Mouse (Mus musculus): ENCODE data around the gene Mbtd1.

The Mbtd1 gene

DNA sequence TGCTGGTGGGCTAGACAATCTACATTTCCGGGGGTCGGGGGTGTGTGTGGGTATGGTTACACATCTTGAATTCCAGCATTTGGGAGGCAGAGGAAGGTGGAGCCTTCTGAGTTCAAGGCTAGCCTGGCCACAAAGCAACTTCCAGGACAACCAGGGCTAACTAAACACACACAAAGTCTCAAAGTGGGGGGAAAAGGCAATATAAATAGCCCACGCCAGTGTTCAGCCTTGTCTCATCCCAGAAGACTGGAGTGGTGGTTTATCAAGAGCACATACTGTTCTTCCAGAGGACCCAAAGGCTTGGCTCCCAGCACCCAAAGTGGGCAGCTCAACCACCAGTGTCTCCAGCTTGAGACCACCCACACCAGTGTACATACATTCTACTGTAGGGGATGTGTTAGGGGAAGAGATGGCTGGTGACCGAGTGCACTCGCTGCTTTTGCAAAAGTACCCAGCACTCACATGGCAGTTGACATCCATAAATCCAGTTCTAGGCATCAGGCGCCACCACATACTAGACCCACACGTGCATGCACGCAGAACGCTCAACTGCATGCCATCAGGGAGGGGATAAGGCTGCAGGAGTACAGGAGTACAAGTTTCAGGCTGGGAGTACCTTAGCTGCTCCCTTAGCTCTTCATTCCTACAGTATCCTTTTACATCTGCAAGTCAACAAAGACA is 63.4 kb downstream of the Mbtd1 start:
- no peak for DNase-seq (ENCODE audit: low read depth, low spot score)

DNA sequence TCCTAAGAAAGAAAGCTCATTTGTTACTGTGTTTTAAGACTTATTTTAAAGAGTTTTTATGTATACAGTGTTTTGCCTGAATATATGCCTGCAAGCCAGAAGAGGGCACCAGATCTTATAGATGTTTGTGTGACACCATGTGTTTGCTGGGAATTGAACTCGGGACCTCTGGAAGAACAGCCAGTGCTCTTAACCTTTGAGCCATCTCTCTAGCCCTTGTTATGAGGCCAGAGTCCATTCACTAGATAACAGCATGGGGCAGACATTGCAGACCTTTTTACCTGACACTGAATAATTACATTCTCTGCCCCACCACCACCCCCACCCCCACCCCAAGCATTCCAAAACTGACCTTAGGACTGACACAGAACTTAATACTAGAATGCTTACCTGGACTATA is 64.4 kb downstream of the Mbtd1 start:
- DNase-seq (ENCODE audit: low read depth, low spot score): no peak

GRCm38 (mm10) chr11:93952376-93952775 is 66.7 kb downstream of the Mbtd1 start:
- DNase-seq (ENCODE audit: low read depth, low spot score): no peak

DNA sequence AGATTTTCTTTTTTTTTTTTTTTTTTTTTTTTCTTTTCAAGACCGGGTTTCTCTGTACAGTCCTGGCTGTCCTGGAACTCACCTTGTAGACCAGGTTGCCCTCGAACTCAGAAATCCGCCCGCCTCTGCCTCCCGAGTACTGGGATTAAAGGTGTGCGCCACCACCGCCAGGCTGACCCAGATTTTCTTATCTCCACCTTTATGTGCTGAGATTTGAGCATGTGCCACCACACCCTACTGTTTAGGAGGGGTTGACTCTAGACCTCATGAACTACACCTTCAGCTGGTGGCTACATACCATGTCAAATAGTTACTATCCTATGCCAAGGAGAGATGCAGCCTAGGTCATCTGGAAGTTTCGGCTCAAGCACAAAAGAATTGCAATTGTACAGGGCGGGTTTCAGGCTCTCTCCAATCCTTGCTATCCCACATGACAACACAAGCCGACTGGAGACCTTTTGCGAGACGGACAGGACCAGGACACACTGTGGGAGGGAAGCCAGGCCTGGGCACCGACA is 69.1 kb downstream of the Mbtd1 start:
- no peak for DNase-seq (ENCODE audit: low read depth, low spot score)

GRCm38 (mm10) chr11:93955256-93956150 is 69.9 kb downstream of the Mbtd1 start:
- peak; percentile 88 for DNase-seq (ENCODE audit: low read depth, low spot score)

DNA sequence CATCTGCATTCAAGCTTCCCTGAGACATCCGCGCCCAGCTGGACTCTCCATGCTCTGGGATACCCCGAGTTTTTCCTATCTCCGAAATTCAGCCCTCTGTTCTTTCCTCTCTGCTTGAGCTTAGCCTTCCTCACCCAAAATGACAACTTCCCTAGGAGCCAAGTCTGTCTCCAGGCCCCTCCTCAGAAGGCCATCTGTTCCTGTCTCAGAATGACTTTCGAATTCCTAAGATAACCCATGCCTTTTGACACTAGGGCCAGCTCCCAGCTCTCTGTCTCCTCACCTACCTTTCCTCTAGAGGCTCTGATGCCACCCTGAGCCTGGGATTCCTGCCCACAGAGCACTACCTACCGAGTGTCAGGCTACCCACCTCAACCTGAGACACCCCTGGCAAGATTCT is 70.5 kb downstream of the Mbtd1 start, which contains the start of gene Nme2:
Nme2 (minus strand) TSS at position 101 of the 400 bp plus-strand sequence.
- DNase-seq (ENCODE audit: low read depth, low spot score): no peak

- DNase-seq (ENCODE audit: low read depth, low spot score): no peak
Observed at GRCm38 (mm10) chr11:93957031-93957555, 71.4 kb downstream of the Mbtd1 start.

DNA sequence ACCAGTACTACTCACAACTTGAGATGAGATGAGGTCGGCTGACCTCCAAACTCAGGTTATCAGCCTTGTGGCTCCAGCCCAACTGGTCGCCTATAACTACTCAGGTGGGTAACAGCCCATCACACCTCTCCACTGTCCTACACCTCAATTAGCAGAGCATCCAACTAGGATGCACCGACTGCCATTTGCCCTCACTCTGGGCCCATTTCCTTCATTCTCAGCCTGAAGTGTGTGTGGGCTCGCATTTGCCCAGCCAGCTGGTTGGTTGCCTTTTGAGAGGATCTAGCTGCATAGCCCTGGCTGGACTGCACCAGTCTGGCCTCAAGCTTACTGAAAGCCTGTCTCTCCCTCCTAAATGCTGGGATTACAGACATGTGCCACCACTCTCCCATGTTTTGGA is 72.1 kb downstream of the Mbtd1 start:
- DNase-seq (ENCODE audit: low read depth, low spot score): no peak

- no peak for DNase-seq (ENCODE audit: low read depth, low spot score)
Observed at GRCm38 (mm10) chr11:93961482-93961881, 75.8 kb downstream of the Mbtd1 start.

- no peak for DNase-seq (ENCODE audit: low read depth, low spot score)
Observed at GRCm38 (mm10) chr11:93963013-93963412, 77.4 kb downstream of the Mbtd1 start.

DNA sequence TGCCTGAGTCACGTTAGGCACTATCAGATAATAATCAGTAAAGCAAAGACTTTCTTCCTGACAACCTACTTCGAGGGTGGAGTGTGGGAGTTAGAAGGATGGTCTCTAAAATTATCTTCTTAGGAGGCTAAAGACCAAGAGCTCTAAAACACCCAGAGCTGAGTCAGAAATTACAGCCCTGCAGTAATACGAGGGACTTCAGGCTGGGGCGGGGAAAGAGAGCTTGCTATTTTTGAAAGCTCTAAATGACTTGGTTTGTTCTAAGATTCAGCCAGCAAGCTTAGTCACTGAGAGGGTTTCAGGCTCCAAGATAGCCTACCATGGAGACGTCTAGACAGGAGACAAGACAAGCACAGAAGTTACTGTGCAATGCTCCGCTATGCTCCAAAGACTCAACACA is 79.7 kb downstream of the Mbtd1 start:
- DNase-seq (ENCODE audit: low read depth, low spot score): no peak

- DNase-seq (ENCODE audit: low read depth, low spot score): no peak
Observed at GRCm38 (mm10) chr11:93967381-93967780, 81.7 kb downstream of the Mbtd1 start.

GRCm38 (mm10) chr11:93968005-93968847 is 82.6 kb downstream of the Mbtd1 start, which contains the start of the genes Gm20390 and Nme1:
TSS of gene Gm20390 (minus strand) at chr11:93968293.
TSS of gene Nme1 (minus strand) at chr11:93968521.
- peak; percentile 97 for DNase-seq (ENCODE audit: low read depth, low spot score)

- no peak for DNase-seq (ENCODE audit: low read depth, low spot score)
Observed at GRCm38 (mm10) chr11:93968848-93969128, 83.1 kb downstream of the Mbtd1 start.

DNA sequence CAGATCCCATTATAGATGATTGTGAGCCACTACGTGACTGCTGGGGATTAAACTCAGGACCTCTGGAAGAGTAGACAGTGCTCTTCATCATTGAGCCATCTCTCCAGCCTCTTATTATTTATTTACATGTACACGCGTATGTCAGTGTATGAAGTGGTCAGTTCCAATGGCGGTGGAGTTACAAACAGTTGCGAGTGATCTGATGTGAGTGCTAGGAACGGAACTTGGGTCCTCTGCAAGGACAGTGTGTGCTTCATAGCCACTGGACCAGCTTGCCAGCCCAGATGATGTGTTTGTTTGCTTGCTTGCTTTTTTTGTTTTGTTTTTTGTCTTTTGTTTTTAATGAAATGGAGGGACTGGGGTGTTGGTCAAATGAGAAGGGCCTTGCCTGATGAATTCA is 83.5 kb downstream of the Mbtd1 start:
- DNase-seq (ENCODE audit: low read depth, low spot score): no peak

DNA sequence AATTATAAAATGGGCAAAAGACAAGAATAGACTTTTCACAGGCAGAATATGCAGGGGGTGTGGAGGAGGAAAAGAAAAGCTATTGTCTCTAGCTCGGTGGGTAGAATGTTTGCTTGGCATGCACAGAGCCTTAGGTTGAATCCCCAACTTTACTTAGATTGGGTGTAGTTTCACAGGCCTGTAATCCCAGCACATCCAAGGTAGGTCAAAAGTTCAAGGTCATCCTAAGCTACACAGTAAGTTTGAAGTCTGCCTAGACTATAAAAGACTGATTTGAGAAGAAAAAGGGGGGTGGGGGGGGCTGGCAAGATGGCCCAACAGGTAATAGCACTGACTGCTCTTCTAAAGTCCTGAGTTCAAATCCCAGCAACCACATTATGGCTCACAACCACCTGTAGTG is 84.1 kb downstream of the Mbtd1 start:
- DNase-seq (ENCODE audit: low read depth, low spot score): no peak

- no peak for DNase-seq (ENCODE audit: low read depth, low spot score)
Observed at GRCm38 (mm10) chr11:93972951-93973350, 87.3 kb downstream of the Mbtd1 start.

GRCm38 (mm10) chr11:93979502-93980049 is 93.9 kb downstream of the Mbtd1 start:
- no peak for DNase-seq (ENCODE audit: low read depth, low spot score)

DNA sequence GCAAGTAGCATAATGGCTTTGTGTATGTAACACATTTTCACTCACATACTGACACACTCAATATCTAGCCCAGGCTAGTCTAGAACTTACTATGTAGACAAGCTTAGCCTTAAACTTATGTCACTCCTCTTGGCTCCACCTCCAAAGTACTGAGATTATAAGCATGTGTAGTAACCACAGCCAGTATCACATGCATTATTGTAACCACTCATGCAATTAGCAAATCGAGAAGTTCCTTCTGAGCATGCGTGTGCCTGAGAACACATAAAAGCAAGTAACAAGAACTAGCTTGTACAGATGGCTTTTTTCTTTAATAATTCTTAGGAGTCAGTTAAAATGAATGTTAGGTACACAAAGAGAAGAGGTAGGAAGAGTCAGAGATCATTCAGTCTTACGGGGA is 99.0 kb downstream of the Mbtd1 start:
- DNase-seq (ENCODE audit: low read depth, low spot score): no peak

- DNase-seq (ENCODE audit: low read depth, low spot score): no peak
Observed at GRCm38 (mm10) chr11:93985265-93985664, 99.6 kb downstream of the Mbtd1 start.

DNA sequence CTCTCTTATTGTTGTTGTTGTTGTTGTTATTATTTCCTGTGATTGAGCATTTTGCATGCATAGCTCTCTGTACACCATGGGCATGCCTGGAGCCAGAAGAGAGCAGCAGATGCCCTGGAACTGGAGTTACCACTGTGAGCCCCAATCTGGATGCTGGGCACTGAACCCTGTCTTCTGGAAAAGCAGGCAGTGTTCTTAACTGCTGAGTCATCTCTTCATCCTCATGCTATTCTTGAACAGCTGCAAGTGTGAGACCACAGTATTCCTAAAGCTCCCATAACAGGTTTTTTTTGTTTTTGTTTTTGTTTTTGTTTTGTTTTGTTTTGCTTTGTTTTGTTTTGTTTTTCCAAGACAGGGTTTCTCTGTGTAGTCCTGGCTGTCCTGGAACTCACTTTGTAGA is 100.6 kb downstream of the Mbtd1 start:
- DNase-seq (ENCODE audit: low read depth, low spot score): no peak
